Mouse (Mus musculus): ENCODE measurements around the gene Imp3. TPM values are rescaled to one million over a fixed set of nuclear protein-coding genes. Genes with fewer than 3 reads are reported as not detected.
A peak's percentile ranks its signal among the peaks of the same experiment; 100 is the strongest.
"Not testable (repeated sequence)": the region's sequence is repeated elsewhere in the genome, so short reads cannot be mapped to it uniquely, and the experiment has no call there.

Gene Imp3
- polyA plus RNA-seq, 1 experiment from 2014 or later: 80.3 TPM

DNA sequence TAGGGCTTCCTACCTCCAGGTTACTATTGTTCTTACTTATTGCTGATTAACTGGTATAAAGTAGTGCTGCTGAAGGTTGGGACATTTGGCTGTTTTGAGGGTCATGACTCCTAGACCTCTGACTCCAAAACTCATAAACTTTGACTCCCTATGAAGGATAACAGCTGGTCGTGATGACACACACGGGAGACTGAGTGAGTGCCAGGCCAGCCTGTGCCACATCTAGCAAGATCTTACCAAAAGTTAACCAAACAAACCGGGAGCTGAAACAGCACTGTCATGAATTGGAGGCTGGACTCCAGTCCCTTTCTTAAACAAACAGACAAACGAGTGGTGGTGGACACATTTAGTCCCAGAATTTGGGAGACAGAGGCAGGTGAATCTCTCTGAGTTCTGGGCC is 7.8 kb upstream of the Imp3 start:
- no peak overlapping the region for H3K4me3 ChIP-seq (ENCODE audit: low read depth, low read length)
- WGBS: 51% methylated on average over 4 of the region's 4 CpGs
- no peaks in the 10 kb centered on the region for H3K9me3 ChIP-seq (replicated peaks; ENCODE audit: control insufficient read depth, low read length)
- no peak for ATAC-seq (replicated peaks; ENCODE audit: insufficient number of reproducible peaks, low FRiP score, low TSS enrichment, low read depth)
- no peak for DNase-seq (ENCODE audit: low spot score)
- H3K27ac ChIP-seq (replicated peaks; ENCODE audit: low read depth, low read length): no peak overlapping the region
- no peaks in the 10 kb centered on the region for H3K27me3 ChIP-seq (ENCODE audit: control insufficient read depth, insufficient read depth, low read length)
- no peaks in the 10 kb centered on the region for H3K36me3 ChIP-seq (replicated peaks; ENCODE audit: control insufficient read depth, insufficient read depth, low read depth, low read length)
- no peak overlapping the region for H3K4me2 ChIP-seq (ENCODE audit: low read depth, low read length)
- H3K9ac ChIP-seq (replicated peaks; ENCODE audit: low read length): no peak overlapping the region
- H3K4me1 ChIP-seq (ENCODE audit: control insufficient read depth, insufficient read depth, low read length): peaks cover 5% of the 10 kb centered on the region; the same call in 1 of the 2 replicates

DNA sequence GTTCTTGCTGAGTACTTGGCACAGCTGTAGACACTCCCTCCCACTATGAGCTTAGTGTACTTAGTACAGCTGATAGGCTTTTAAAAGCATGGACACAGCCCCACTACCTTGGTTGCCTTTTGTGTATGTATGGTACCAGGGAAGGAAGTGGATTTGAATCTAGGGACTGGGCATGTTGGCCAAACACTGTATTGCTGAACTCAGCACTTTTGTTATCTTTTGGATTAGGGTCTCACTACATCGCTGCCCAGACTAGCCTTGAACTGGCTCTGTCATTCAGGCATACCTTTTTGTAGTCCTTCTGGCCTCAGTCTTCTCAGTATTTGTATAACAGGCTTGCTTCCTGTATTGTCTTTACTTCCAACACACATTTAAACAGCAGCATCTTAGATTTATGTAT is 6.7 kb upstream of the Imp3 start:
- Histone ChIP-seq H3K4me3 (ENCODE audit: low read depth, low read length) (no peak overlapping the region), H3K9me3 (replicated peaks; ENCODE audit: control insufficient read depth, low read length) (no peaks in the 10 kb centered on the region), H3K4me2 (ENCODE audit: low read depth, low read length) (no peak overlapping the region), H3K9ac (replicated peaks; ENCODE audit: low read length) (no peak overlapping the region), H3K36me3 (replicated peaks; ENCODE audit: control insufficient read depth, insufficient read depth, low read depth, low read length) (no peaks in the 10 kb centered on the region), H3K27ac (replicated peaks; ENCODE audit: low read depth, low read length) (no peak overlapping the region), H3K4me1 (ENCODE audit: control insufficient read depth, insufficient read depth, low read length) (no peaks in the 10 kb centered on the region; the same call in 1 of the 2 replicates), H3K27me3 (ENCODE audit: control insufficient read depth, insufficient read depth, low read length) (no peaks in the 10 kb centered on the region)
- DNase-seq (ENCODE audit: low spot score) (no peak), ATAC-seq (replicated peaks; ENCODE audit: insufficient number of reproducible peaks, low FRiP score, low TSS enrichment, low read depth) (no peak)
- 75% methylated on average over 1 of the region's 1 CpGs for WGBS

DNA sequence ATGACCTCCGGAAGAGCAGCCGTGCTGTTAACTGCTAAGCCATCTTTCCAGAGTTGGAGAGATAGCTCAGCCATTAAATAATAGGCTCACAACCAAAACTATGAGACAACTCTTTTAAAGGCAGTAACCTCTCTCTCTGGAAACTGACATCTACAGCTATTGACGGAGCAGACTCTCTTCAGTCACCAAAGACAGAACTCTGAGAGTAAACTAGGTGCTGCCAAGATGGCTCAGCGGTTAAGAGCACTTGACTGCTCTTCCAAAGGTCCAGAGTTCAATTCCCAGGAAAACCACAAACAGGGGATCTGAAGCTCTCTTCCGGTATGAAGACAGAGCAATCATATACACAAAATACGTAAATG is 433 bp upstream of the Imp3 start:
- no peak for DNase-seq (ENCODE audit: low spot score)
- no peaks in the 10 kb centered on the region for H3K9me3 ChIP-seq (replicated peaks; ENCODE audit: control insufficient read depth, low read length)
- no peak overlapping the region for H3K27ac ChIP-seq (replicated peaks; ENCODE audit: low read depth, low read length)
- no peak overlapping the region for H3K9ac ChIP-seq (replicated peaks; ENCODE audit: low read length)
- peak overlapping the region; percentile 45 for H3K4me2 ChIP-seq (ENCODE audit: low read depth, low read length)
- no peaks in the 10 kb centered on the region for H3K27me3 ChIP-seq (ENCODE audit: control insufficient read depth, insufficient read depth, low read length)
- peak overlapping the region; percentile 65 for H3K4me3 ChIP-seq (ENCODE audit: low read depth, low read length)
- no peak for ATAC-seq (replicated peaks; ENCODE audit: insufficient number of reproducible peaks, low FRiP score, low TSS enrichment, low read depth)
- no peaks in the 10 kb centered on the region for H3K4me1 ChIP-seq (ENCODE audit: control insufficient read depth, insufficient read depth, low read length)
- H3K36me3 ChIP-seq (replicated peaks; ENCODE audit: control insufficient read depth, insufficient read depth, low read depth, low read length): no peaks in the 10 kb centered on the region
- 19% methylated on average over 6 of the region's 6 CpGs for WGBS

DNA sequence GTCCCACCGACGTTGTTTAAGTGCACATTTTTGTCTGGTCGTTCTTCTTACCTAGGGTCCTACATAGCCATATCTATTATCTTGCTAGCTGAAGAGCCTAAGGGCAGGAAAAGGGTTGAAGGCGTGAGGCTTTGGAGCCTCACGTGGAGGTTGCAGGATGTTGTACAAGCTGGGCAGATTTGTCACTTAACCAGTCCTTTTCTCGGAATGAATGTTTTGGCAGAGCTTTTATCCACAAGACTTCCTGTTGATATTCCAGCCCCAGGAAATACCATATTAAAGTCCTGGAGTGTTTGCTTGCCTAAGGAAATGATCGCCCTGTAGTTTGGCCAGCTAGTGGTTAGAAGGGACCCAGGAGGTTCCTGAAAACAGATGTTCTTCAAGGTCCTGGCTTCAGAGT is 1.1 kb downstream of the Imp3 start:
- H3K4me1 ChIP-seq (ENCODE audit: control insufficient read depth, insufficient read depth, low read length): no peaks in the 10 kb centered on the region
- no peaks in the 10 kb centered on the region for H3K36me3 ChIP-seq (replicated peaks; ENCODE audit: control insufficient read depth, insufficient read depth, low read depth, low read length)
- H3K27me3 ChIP-seq (ENCODE audit: control insufficient read depth, insufficient read depth, low read length): no peaks in the 10 kb centered on the region
- H3K4me2 ChIP-seq (ENCODE audit: low read depth, low read length): peak overlapping the region; percentile 53
- peak overlapping the region; percentile 65 for H3K4me3 ChIP-seq (ENCODE audit: low read depth, low read length)
- WGBS: under 1% methylated on average over 7 of the region's 7 CpGs
- no peak overlapping the region for H3K27ac ChIP-seq (replicated peaks; ENCODE audit: low read depth, low read length)
- ATAC-seq (replicated peaks; ENCODE audit: insufficient number of reproducible peaks, low FRiP score, low TSS enrichment, low read depth) (no peak), DNase-seq (ENCODE audit: low spot score) (peak; percentile 22)
- no peaks in the 10 kb centered on the region for H3K9me3 ChIP-seq (replicated peaks; ENCODE audit: control insufficient read depth, low read length)
- peak overlapping the region; percentile 68 for H3K9ac ChIP-seq (replicated peaks; ENCODE audit: low read length)

DNA sequence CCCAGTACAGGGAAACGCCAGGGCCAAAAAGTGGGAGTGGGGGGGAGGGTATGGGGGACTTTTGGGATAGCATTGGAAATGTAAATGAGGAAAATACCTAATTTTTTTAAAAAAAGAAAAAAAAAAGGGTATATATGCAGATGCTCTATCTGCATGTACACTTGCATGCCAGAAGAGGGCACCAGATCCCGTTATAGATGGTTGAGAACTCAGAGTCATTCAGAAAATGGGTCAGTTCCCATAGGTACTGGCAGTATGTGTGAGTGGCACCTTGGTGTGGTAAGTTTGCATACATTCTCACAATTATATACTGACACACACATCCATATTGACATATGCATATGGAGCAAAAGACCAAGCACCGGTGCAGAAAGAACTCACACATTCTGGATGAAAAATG is 10.2 kb downstream of the Imp3 start:
- ATAC-seq (replicated peaks; ENCODE audit: insufficient number of reproducible peaks, low FRiP score, low TSS enrichment, low read depth): not testable (repeated sequence)
- 27% methylated on average over 3 of the region's 3 CpGs for WGBS

DNA sequence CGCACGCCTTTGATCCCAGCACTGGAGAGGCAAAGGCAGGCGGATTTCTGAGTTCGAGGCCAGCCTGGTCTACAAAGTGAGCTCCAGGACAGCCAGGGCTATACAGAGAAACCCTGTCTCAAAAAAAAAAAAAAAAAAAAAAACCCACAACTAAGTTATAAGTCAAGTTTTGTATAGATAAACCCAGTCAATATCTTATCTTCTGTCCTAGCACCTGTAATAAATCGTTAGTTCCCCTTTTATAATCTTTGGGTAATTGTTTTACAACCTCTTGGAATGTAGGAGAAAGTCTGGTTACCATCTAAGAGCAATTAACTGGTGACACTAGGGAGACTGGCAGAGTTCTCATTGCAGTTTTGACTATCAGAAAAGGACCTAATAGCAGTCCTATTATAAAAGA is 11.4 kb downstream of the Imp3 start:
- WGBS: 88% methylated on average over 5 of the region's 5 CpGs
- H3K4me3 ChIP-seq (ENCODE audit: low read depth, low read length); H3K27ac ChIP-seq (replicated peaks; ENCODE audit: low read depth, low read length); H3K27me3 ChIP-seq (ENCODE audit: control insufficient read depth, insufficient read depth, low read length); H3K4me1 ChIP-seq (ENCODE audit: control insufficient read depth, insufficient read depth, low read length); DNase-seq (ENCODE audit: low spot score); ATAC-seq (replicated peaks; ENCODE audit: insufficient number of reproducible peaks, low FRiP score, low TSS enrichment, low read depth); H3K9ac ChIP-seq (replicated peaks; ENCODE audit: low read length); H3K4me2 ChIP-seq (ENCODE audit: low read depth, low read length); H3K36me3 ChIP-seq (replicated peaks; ENCODE audit: control insufficient read depth, insufficient read depth, low read depth, low read length); H3K9me3 ChIP-seq (replicated peaks; ENCODE audit: control insufficient read depth, low read length): not testable (repeated sequence)

More for the DNA sequence above, 10.2 kb downstream of the Imp3 start:
- H3K4me1 ChIP-seq (ENCODE audit: control insufficient read depth, insufficient read depth, low read length); H3K4me2 ChIP-seq (ENCODE audit: low read depth, low read length); H3K9ac ChIP-seq (replicated peaks; ENCODE audit: low read length); H3K4me3 ChIP-seq (ENCODE audit: low read depth, low read length); H3K27me3 ChIP-seq (ENCODE audit: control insufficient read depth, insufficient read depth, low read length); H3K36me3 ChIP-seq (replicated peaks; ENCODE audit: control insufficient read depth, insufficient read depth, low read depth, low read length); H3K9me3 ChIP-seq (replicated peaks; ENCODE audit: control insufficient read depth, low read length); H3K27ac ChIP-seq (replicated peaks; ENCODE audit: low read depth, low read length): not testable (repeated sequence)
- DNase-seq (ENCODE audit: low spot score): peak; percentile 67

DNA sequence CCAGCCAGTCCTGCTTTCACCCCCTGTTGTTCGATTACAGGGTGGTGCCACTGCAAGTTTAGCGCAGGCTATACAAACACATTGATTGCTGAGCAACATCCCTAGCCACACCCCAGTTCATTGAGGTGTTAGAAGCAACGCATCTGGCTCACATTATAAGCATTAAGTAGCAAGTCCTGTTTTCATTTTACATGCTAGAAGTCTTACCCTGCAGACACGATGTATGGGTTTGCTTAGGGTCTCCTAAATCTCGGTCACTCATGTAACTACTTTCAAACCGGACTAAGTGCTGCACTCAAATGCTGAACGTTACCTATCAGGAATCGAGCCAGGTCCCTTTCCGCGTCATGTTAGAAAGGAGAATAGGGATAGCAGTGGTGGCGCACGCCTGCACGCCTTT is 12.5 kb downstream of the Imp3 start:
- no peaks in the 10 kb centered on the region for H3K36me3 ChIP-seq (replicated peaks; ENCODE audit: control insufficient read depth, insufficient read depth, low read depth, low read length)
- WGBS: 28% methylated on average over 13 of the region's 13 CpGs
- peak overlapping the region; percentile 30 for H3K4me3 ChIP-seq (ENCODE audit: low read depth, low read length)
- peak overlapping the region; percentile 46 for H3K4me2 ChIP-seq (ENCODE audit: low read depth, low read length)
- DNase-seq (ENCODE audit: low spot score): peak; percentile 57
- H3K9me3 ChIP-seq (replicated peaks; ENCODE audit: control insufficient read depth, low read length): no peaks in the 10 kb centered on the region
- no peaks in the 10 kb centered on the region for H3K4me1 ChIP-seq (ENCODE audit: control insufficient read depth, insufficient read depth, low read length)
- no peak overlapping the region for H3K27ac ChIP-seq (replicated peaks; ENCODE audit: low read depth, low read length)
- H3K27me3 ChIP-seq (ENCODE audit: control insufficient read depth, insufficient read depth, low read length): no peaks in the 10 kb centered on the region
- ATAC-seq (replicated peaks; ENCODE audit: insufficient number of reproducible peaks, low FRiP score, low TSS enrichment, low read depth): no peak
- peak overlapping the region; percentile 28 for H3K9ac ChIP-seq (replicated peaks; ENCODE audit: low read length)

DNA sequence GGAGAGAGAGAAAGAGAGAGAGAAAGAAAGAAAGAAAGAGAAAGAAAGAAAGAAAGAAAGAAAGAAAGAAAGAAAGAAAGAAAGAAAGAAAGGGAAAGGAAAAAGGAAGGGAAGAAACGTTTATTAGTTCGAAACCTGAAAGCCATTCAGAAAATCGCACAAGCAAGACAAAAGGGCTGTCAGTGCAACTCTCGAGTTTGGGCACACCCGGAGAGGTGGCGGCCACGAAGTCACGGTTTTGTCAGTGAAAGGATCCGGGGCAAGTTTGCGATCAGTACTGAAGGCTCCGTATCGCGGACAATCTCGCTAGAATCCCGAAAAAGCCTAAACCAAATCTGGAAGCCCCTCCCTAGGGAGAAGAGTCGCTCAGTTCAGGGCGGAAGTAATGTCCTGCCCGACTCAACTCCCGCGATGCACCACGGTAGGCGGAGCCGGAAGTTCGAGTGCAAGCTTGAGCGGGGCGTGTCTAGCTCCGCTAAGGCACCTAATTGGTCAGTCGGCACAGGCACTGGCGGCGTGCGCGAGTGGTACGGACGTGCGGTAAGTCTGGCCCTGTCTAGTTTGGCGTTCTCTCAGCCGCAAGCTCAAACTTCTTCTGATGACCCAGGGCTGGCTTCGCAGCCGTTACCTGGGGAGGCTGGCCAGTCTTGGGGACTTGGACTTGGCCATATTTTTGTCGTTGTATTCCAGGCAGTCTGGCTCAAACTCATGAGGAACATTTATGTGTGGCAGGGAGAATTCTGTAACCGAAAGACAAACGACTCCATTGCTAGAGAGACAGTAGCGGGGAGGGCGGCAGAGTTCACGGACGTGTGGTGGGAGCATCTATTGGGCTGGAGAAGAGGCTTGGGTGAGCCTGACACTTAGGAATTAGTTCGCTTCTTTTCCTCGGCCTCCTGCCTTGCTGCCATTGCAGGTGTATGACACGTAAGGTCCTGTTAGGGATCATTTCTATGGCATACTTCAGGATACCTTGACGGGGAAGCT is 13.4 kb downstream of the Imp3 start, which contains the start of gene Snupn:
Snupn (plus strand) TSS at position 465 of the 987 bp plus-strand sequence.
- Histone ChIP-seq H3K4me3 (ENCODE audit: low read depth, low read length) (peak within 1 kb of the TSS; percentile 60), H3K36me3 (replicated peaks; ENCODE audit: control insufficient read depth, insufficient read depth, low read depth, low read length) (no peaks in the 10 kb centered on the region), H3K9ac (replicated peaks; ENCODE audit: low read length) (peak within 1 kb of the TSS; percentile 68), H3K9me3 (replicated peaks; ENCODE audit: control insufficient read depth, low read length) (no peaks in the 10 kb centered on the region), H3K27ac (replicated peaks; ENCODE audit: low read depth, low read length) (peak within 1 kb of the TSS; percentile 79), H3K4me1 (ENCODE audit: control insufficient read depth, insufficient read depth, low read length) (no peaks in the 10 kb centered on the region), H3K27me3 (ENCODE audit: control insufficient read depth, insufficient read depth, low read length) (no peaks in the 10 kb centered on the region), H3K4me2 (ENCODE audit: low read depth, low read length) (peak within 1 kb of the TSS; percentile 83)
- WGBS: under 1% methylated on average over 50 of the region's 50 CpGs
- ATAC-seq (replicated peaks; ENCODE audit: insufficient number of reproducible peaks, low FRiP score, low TSS enrichment, low read depth) (peak; percentile 99), DNase-seq (ENCODE audit: low spot score) (peak; percentile 100)

All from embryonic facial prominence, embryonic 11.5 days (tissue).